Mouse (Mus musculus) cerebellum, adult 8-10 months (tissue): ENCODE data around the gene Hoxc5.

Experiments
- DNase-seq: peaks from one replicate; pipeline ENCODE4 v3.0.0; 2022

The Hoxc5 gene

GRCm38 (mm10) chr15:102945185-102946077 lies 21.8 kb upstream of the Hoxc5 start:
- DNase-seq = no peak

GRCm38 (mm10) chr15:102947276-102947675 lies 20.0 kb upstream of the Hoxc5 start:
- no peak for DNase-seq

GRCm38 (mm10) chr15:102948842-102949241 lies 18.4 kb upstream of the Hoxc5 start:
- no peak for DNase-seq

- DNase-seq = no peak
These were observed 17.5 kb upstream of the Hoxc5 start for GRCm38 (mm10) chr15:102949696-102950095.

- DNase-seq = no peak
These were observed 16.4 kb upstream of the Hoxc5 start for GRCm38 (mm10) chr15:102950877-102951276.

- DNase-seq = no peak
These were observed 13.7 kb upstream of the Hoxc5 start for GRCm38 (mm10) chr15:102953561-102953960.

GRCm38 (mm10) chr15:102954192-102955006 lies 12.8 kb upstream of the Hoxc5 start, which contains the start of gene Hoxc11:
Gene Hoxc11 (plus strand): TSS chr15:102954427.
- DNase-seq = no peak

GRCm38 (mm10) chr15:102955007-102955382 lies 12.2 kb upstream of the Hoxc5 start:
- DNase-seq = no peak

- DNase-seq = no peak
These were observed 11.2 kb upstream of the Hoxc5 start for GRCm38 (mm10) chr15:102955833-102956640.

- DNase-seq = no peak
These were observed 10.3 kb upstream of the Hoxc5 start for GRCm38 (mm10) chr15:102956906-102957305.

GRCm38 (mm10) chr15:102959663-102960191 lies 7.5 kb upstream of the Hoxc5 start:
- DNase-seq = no peak

GRCm38 (mm10) chr15:102961728-102962127 lies 5.5 kb upstream of the Hoxc5 start:
- no peak for DNase-seq

GRCm38 (mm10) chr15:102962492-102962891 lies 4.8 kb upstream of the Hoxc5 start:
- DNase-seq = no peak

- no peak for DNase-seq
These were observed 4.0 kb upstream of the Hoxc5 start for GRCm38 (mm10) chr15:102963259-102963658.

- DNase-seq = no peak
These were observed 3.3 kb upstream of the Hoxc5 start for GRCm38 (mm10) chr15:102963671-102964640.

- no peak for DNase-seq
These were observed 2.0 kb upstream of the Hoxc5 start for GRCm38 (mm10) chr15:102965003-102965891.

- DNase-seq = no peak
These were observed 1.1 kb upstream of the Hoxc5 start for GRCm38 (mm10) chr15:102965892-102966775.

GRCm38 (mm10) chr15:102966776-102967311 lies 399 bp upstream of the Hoxc5 start, which contains the start of gene Hoxc10:
Gene Hoxc10 (plus strand): TSS chr15:102966796.
- no peak for DNase-seq
